Mouse (Mus musculus): ENCODE results near the gene Hils1.
"Not testable (repeated sequence)": the region's sequence is repeated elsewhere in the genome, so short reads cannot be mapped to it uniquely, and the experiment has no call there.

Hils1 gene

GRCm38 (mm10) chr11:95004136-95004936 is 36.9 kb downstream of the Hils1 start:
- peak; percentile 39 for DNase-seq (ENCODE audit: low spot score)

GRCm38 (mm10) chr11:95004937-95005198 is 37.5 kb downstream of the Hils1 start:
- DNase-seq (ENCODE audit: low spot score) = no peak

GRCm38 (mm10) chr11:95006038-95006437 is 38.6 kb downstream of the Hils1 start:
- no peak for DNase-seq (ENCODE audit: low spot score)

GRCm38 (mm10) chr11:95006525-95007219 is 39.3 kb downstream of the Hils1 start:
- DNase-seq (ENCODE audit: low spot score) = no peak

GRCm38 (mm10) chr11:95007418-95007817 is 40.0 kb downstream of the Hils1 start:
- DNase-seq (ENCODE audit: low spot score) = peak; percentile 35

GRCm38 (mm10) chr11:95008661-95009628 is 41.6 kb downstream of the Hils1 start:
- DNase-seq (ENCODE audit: low spot score) = peak; percentile 81

GRCm38 (mm10) chr11:95009629-95010014 is 42.2 kb downstream of the Hils1 start, which contains the start of gene Samd14:
Gene Samd14, plus strand, starts transcription at chr11:95009879.
- DNase-seq (ENCODE audit: low spot score) = peak; percentile 70

GRCm38 (mm10) chr11:95010141-95010739 is 42.8 kb downstream of the Hils1 start:
- DNase-seq (ENCODE audit: low spot score) = no peak

- not testable (repeated sequence) for DNase-seq (ENCODE audit: low spot score)
Observed at GRCm38 (mm10) chr11:95010841-95011403, 43.5 kb downstream of the Hils1 start.

GRCm38 (mm10) chr11:95011416-95011815 is 44.0 kb downstream of the Hils1 start:
- no peak for DNase-seq (ENCODE audit: low spot score)

- DNase-seq (ENCODE audit: low spot score) = no peak
Observed at GRCm38 (mm10) chr11:95012075-95012474, 44.7 kb downstream of the Hils1 start.

- no peak for DNase-seq (ENCODE audit: low spot score)
Observed at GRCm38 (mm10) chr11:95012487-95012886, 45.1 kb downstream of the Hils1 start.

- no peak for DNase-seq (ENCODE audit: low spot score)
Observed at GRCm38 (mm10) chr11:95015484-95015883, 48.1 kb downstream of the Hils1 start.
